In the genomic region with DNA sequence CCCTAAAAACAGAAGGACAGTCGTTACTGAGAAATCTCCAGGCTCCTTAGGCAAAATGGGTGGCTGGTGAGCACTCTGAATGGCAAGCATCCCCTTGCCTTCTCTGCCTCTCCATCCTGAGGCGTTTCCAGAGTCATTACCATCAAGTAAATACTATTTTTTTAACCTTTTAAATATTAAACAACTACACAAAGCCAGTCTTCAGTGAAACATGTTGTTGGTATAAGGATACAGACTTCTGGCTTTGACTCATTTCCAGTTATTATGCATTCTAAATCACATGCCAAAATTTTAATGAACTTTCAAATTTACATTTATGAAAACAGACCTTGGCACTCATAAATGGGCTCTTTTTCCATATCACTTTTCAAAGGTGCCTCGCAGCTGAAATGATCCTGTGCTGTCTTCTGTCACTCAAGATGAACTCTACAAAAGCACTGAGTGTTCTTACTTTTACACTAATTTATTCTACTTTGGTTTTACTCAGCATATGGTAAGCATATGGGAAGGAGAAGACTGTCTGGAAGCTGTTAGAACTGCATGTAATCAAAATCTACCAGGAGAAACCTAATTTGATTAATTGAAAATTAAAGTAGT, we compare ENCODE assay signal across 24 mouse cellular contexts.
DNase-seq lines count a peak whose midpoint lies in the region; ATAC-seq and TF ChIP-seq lines count a peak whose summit lies in the region.
"Had no signal": no experiment of that assay in that cellular context is flagged by ENCODE, and none has a peak within 500 bp of the region (broad histone marks: within the 10 kb centered on the region; RNA-seq: fewer than 3 reads in every experiment).

No protein-coding gene starts in this region.

- no peak overlapping the region for H3K4me2 ChIP-seq in hindbrain, embryonic 12.5 days (replicated peaks)
- no peak overlapping the region for H3K4me2 ChIP-seq in hindbrain, embryonic 11.5 days (replicated peaks; ENCODE audit: low read depth, low read length)
- no peak overlapping the region; the same call in 1 of the 2 replicates for H3K4me2 ChIP-seq in forebrain, embryonic 16.5 days (ENCODE audit: low read length)
- H3K4me2 ChIP-seq: heart, embryonic 12.5 days; limb, embryonic 12.5 days; liver, embryonic 13.5 days; lung, embryonic 14.5 days; midbrain, embryonic 12.5 days; neural tube, embryonic 15.5 days had no signal

- no peak for TF ChIP-seq CTCF in brain, embryonic 14.5 days (IDR thresholded peaks at IDR 0.05; ENCODE audit: borderline replicate concordance, extremely low read depth, insufficient read depth, insufficient read length)

- H3K27me3 ChIP-seq in hindbrain, embryonic 12.5 days: no peaks in the 10 kb centered on the region
- H3K27me3 ChIP-seq in hindbrain, embryonic 11.5 days (ENCODE audit: control insufficient read depth, insufficient read depth, low read length): no peaks in the 10 kb centered on the region
- H3K27me3 ChIP-seq in embryonic facial prominence, embryonic 10.5 days (replicated peaks; ENCODE audit: low read depth, poor library complexity, severe bottlenecking): no peaks in the 10 kb centered on the region
- H3K27me3 ChIP-seq in forebrain, embryonic 16.5 days (replicated peaks; ENCODE audit: control insufficient read depth, insufficient read depth, low read length): no peaks in the 10 kb centered on the region
- H3K27me3 ChIP-seq: heart, embryonic 12.5 days; limb, embryonic 12.5 days; liver, embryonic 13.5 days; midbrain, embryonic 12.5 days; neural tube, embryonic 15.5 days had no signal

- DNase-seq in hindbrain, embryonic 11.5 days (ENCODE audit: low spot score): no peak
- DNase-seq in brain, embryonic 14.5 days (ENCODE audit: low read depth): peak; percentile 89
- no peak for DNase-seq in embryonic facial prominence, embryonic 10.5 days (ENCODE audit: low spot score)
- DNase-seq in cerebellum, postnatal 14 days: no peak
- DNase-seq in yolk sac, embryonic 10.5 days (ENCODE audit: low spot score): no peak
- DNase-seq: adrenal gland, postnatal 14 days; cerebellum, adult 11 months; cerebellum, postnatal 10 days; heart, postnatal 10 days; kidney, postnatal 25 days; liver, embryonic 13.5 days; lung, embryonic 14.5 days; right cerebral cortex, adult 18-20 months; right cerebral cortex, postnatal 4 days; thymus, postnatal 4 days had no signal

- no peak for ATAC-seq in hindbrain, embryonic 12.5 days (ENCODE audit: low FRiP score)
- ATAC-seq in hindbrain, embryonic 11.5 days (ENCODE audit: low FRiP score): no peak
- peak; percentile 91 for ATAC-seq in forebrain, embryonic 16.5 days
- ATAC-seq: activated CD4-positive, CD25-positive, alpha-beta regulatory T cell, adult 4 months; intestine, postnatal 0 days had no signal

- TF ChIP-seq POLR2A in brain, embryonic 14.5 days (IDR thresholded peaks at IDR 0.05; ENCODE audit: borderline replicate concordance, extremely low read depth, insufficient read depth, insufficient read length, poor library complexity, severe bottlenecking): no peak

- peak overlapping the region; percentile 46; the same call in 1 of the 2 replicates for H3K27ac ChIP-seq in hindbrain, embryonic 12.5 days
- no peak overlapping the region for H3K27ac ChIP-seq in hindbrain, embryonic 11.5 days (ENCODE audit: low read depth, low read length)
- H3K27ac ChIP-seq in embryonic facial prominence, embryonic 10.5 days (replicated peaks): peak overlapping the region; percentile 69
- peak overlapping the region; percentile 87 for H3K27ac ChIP-seq in forebrain, embryonic 16.5 days (ENCODE audit: low read length)
- H3K27ac ChIP-seq: hindbrain, embryonic 10.5 days; limb, embryonic 12.5 days; liver, embryonic 13.5 days; midbrain, embryonic 12.5 days; neural tube, embryonic 15.5 days had no signal

- no peaks in the 10 kb centered on the region for H3K36me3 ChIP-seq in hindbrain, embryonic 12.5 days
- H3K36me3 ChIP-seq in hindbrain, embryonic 11.5 days (ENCODE audit: control insufficient read depth, insufficient read depth, low read length): no peaks in the 10 kb centered on the region
- H3K36me3 ChIP-seq in embryonic facial prominence, embryonic 10.5 days (replicated peaks): peaks cover 9% of the 10 kb centered on the region
- no peaks in the 10 kb centered on the region; the same call in 1 of the 2 replicates for H3K36me3 ChIP-seq in forebrain, embryonic 16.5 days (ENCODE audit: control insufficient read depth, insufficient read depth)
- H3K36me3 ChIP-seq: limb, embryonic 12.5 days; liver, embryonic 13.5 days; midbrain, embryonic 12.5 days; neural tube, embryonic 15.5 days had no signal

- H3K4me1 ChIP-seq in hindbrain, embryonic 12.5 days: peaks cover 13% of the 10 kb centered on the region
- no peaks in the 10 kb centered on the region for H3K4me1 ChIP-seq in hindbrain, embryonic 11.5 days (replicated peaks; ENCODE audit: control insufficient read depth, insufficient read depth, low read length)
- H3K4me1 ChIP-seq in embryonic facial prominence, embryonic 10.5 days: peaks cover 41% of the 10 kb centered on the region
- peaks cover 30% of the 10 kb centered on the region for H3K4me1 ChIP-seq in forebrain, embryonic 16.5 days (replicated peaks; ENCODE audit: control insufficient read depth, insufficient read depth, low read length)

- no peak overlapping the region for H3K9ac ChIP-seq in hindbrain, embryonic 12.5 days
- no peak overlapping the region for H3K9ac ChIP-seq in hindbrain, embryonic 11.5 days (ENCODE audit: low read depth, low read length)
- H3K9ac ChIP-seq in forebrain, embryonic 16.5 days (replicated peaks; ENCODE audit: low read depth, low read length): no peak overlapping the region
- H3K9ac ChIP-seq: heart, embryonic 12.5 days; limb, embryonic 12.5 days; liver, embryonic 13.5 days; lung, embryonic 14.5 days; midbrain, embryonic 12.5 days; neural tube, embryonic 15.5 days had no signal

- WGBS in hindbrain, embryonic 12.5 days: 75% methylated on average over 3 of the region's 3 CpGs
- 65% methylated on average over 3 of the region's 3 CpGs for WGBS in hindbrain, embryonic 11.5 days
- 51% methylated on average over 3 of the region's 3 CpGs for WGBS in embryonic facial prominence, embryonic 10.5 days
- 20% methylated on average over 3 of the region's 3 CpGs for WGBS in forebrain, embryonic 16.5 days

- no peak overlapping the region for H3K4me3 ChIP-seq in hindbrain, embryonic 12.5 days
- no peak overlapping the region for H3K4me3 ChIP-seq in hindbrain, embryonic 11.5 days (ENCODE audit: low read depth, low read length)
- H3K4me3 ChIP-seq in embryonic facial prominence, embryonic 10.5 days: no peak overlapping the region
- H3K4me3 ChIP-seq in forebrain, embryonic 16.5 days (replicated peaks; ENCODE audit: low read length): no peak overlapping the region
- H3K4me3 ChIP-seq: heart, embryonic 12.5 days; hindbrain, embryonic 10.5 days; limb, embryonic 12.5 days; liver, embryonic 13.5 days; midbrain, embryonic 12.5 days; neural tube, embryonic 15.5 days had no signal

- no peaks in the 10 kb centered on the region for H3K9me3 ChIP-seq in hindbrain, embryonic 12.5 days (replicated peaks)
- H3K9me3 ChIP-seq in hindbrain, embryonic 11.5 days (ENCODE audit: control insufficient read depth, low read length): no peaks in the 10 kb centered on the region
- H3K9me3 ChIP-seq in embryonic facial prominence, embryonic 10.5 days: 0 out of 2 replicates have a peak, but pooled peaks cover 2% of the 10 kb centered on the region
- H3K9me3 ChIP-seq in forebrain, embryonic 16.5 days (ENCODE audit: control insufficient read depth, low read length): no peaks in the 10 kb centered on the region
- H3K9me3 ChIP-seq: heart, embryonic 12.5 days; hindbrain, embryonic 10.5 days; limb, embryonic 12.5 days; liver, embryonic 13.5 days; midbrain, embryonic 12.5 days; neural tube, embryonic 15.5 days had no signal
